Mouse (Mus musculus) CH12.LX (cell line): ENCODE data around the gene Ddx6.

Source experiments
- CTCF ChIP-seq, 2 experiments: IDR thresholded peaks in 1 of 2; conservative IDR thresholded peaks in 1 of 2; 2 replicates each; pipeline ENCODE4 v1.5.1; 2011 to 2012; ENCODE audit warnings: low read depth in 2 of 2, low read length in 2 of 2, improper control_type of control experiment in 1 of 2, inconsistent platforms in 1 of 2, mild to moderate bottlenecking in 1 of 2, moderate library complexity in 1 of 2
- ELF1 ChIP-seq: IDR thresholded peaks from 2 replicates; pipeline ENCODE4 v1.6.1; 2014; ENCODE audit warnings: low read depth, mild to moderate bottlenecking, inconsistent platforms, low read length, improper control_type of control experiment
- GABPA ChIP-seq: IDR thresholded peaks from 2 replicates; pipeline ENCODE4 v1.6.1; 2012; ENCODE audit warnings: low read depth, low read length, improper control_type of control experiment, inconsistent platforms; ENCODE audit not compliant: insufficient replicate concordance
- MAX ChIP-seq: IDR thresholded peaks from 2 replicates; pipeline ENCODE4 v1.6.1; 2011; ENCODE audit warnings: low read length, improper control_type of control experiment
- MAZ ChIP-seq: IDR thresholded peaks from 2 replicates; pipeline ENCODE4 v1.6.1; 2012; ENCODE audit warnings: low read depth, mild to moderate bottlenecking, inconsistent platforms, low read length, improper control_type of control experiment, moderate library complexity
- POLR2A ChIP-seq: IDR thresholded peaks from 2 replicates; pipeline ENCODE4 v1.6.1; 2011; ENCODE audit warnings: low read depth, mild to moderate bottlenecking, improper control_type of control experiment, low read length
- ZC3H11A ChIP-seq: IDR thresholded peaks from 2 replicates; pipeline ENCODE4 v1.6.1; 2012; ENCODE audit warnings: low read depth, mild to moderate bottlenecking, inconsistent platforms, low read length, improper control_type of control experiment
- ZMIZ1 ChIP-seq: IDR thresholded peaks from 2 replicates; pipeline ENCODE4 v1.6.1; 2012; ENCODE audit warnings: low read depth, mild to moderate bottlenecking, inconsistent platforms, low read length, improper control_type of control experiment

DNA sequence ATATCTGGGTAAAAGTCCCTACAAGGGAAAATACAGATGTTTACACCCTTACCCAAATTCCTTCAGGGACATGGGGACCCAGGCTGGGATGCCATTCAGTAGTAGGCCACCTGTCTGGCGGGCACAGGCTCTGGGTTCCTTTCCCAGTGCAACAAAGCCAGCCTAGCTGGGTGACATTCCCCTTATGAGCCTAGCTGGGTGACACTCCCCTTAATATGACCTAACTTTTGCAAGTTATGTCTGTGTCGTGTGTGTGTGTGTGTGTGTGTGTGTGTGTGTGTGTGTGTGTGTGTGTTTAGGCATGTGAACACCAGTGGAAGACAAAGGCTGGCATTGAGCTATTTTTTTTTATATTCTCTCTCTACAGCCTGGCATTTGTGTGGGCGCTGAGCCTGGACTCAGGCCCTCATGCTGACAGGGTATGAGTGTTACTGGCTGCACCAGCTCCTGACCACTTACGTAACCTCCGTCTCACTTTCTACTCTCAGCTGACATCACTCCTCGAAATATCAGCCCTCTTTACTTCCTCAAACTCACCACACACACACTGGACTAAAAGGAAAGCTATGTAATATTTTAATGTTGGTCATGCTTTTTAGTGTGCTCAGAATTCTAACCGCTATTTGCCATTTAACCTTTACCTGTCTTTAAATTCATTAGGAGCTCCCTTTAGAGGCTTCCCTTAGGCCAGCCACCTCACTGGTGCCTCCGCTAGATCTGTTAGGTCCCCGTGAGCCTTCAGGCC is 37.2 kb upstream of the Ddx6 start:
- TF ChIP-seq CTCF (conservative IDR thresholded peaks at IDR 0.05 in 1 of 2, IDR thresholded peaks at IDR 0.05 in 1 of 2; ENCODE audit: low read depth in 2 of 2, low read length in 2 of 2) (no peak), GABPA (no peak), POLR2A (peak; percentile 19; the same call in 1 of the 2 replicates), ELF1 (peak; percentile 71), ZC3H11A (no peak), MAX (no peak), MAZ (peak; percentile 26; the same call in 1 of the 2 replicates), ZMIZ1 (no peak)
